Mouse (Mus musculus) megakaryocyte-erythroid progenitor cell, adult 5-6 weeks (primary cell): ENCODE measurements around the gene Cd79a. TPM values are rescaled to one million over a fixed set of nuclear protein-coding genes. Genes with fewer than 3 reads are reported as not detected.
A peak's percentile ranks its signal among the peaks of the same experiment; 100 is the strongest.

Experiments
- ATAC-seq: replicated peaks from 2 replicates; pipeline ENCODE4 v1.8.0; 2016; ENCODE audit warnings: mild to moderate bottlenecking, inconsistent platforms; ENCODE audit not compliant: severe bottlenecking, poor library complexity, low FRiP score, low TSS enrichment
- total RNA-seq, 2 experiments: library from RNA; stranded (forward) in 1 of 2; stranded (reverse) in 1 of 2; fragments of 200-1000, 215-1000 nt in 1 of 2; fragments of >200 nt in 1 of 2; fragmentation: Nextera tagmentation in 1 of 2; gene quantifications; 2 replicates each; pipeline ENCODE4 v1.2.3; 2014 to 2017

Gene Cd79a
- total RNA-seq (2014; fragmentation: Nextera tagmentation) (1.5 and 29.5 TPM in 2 replicates), total RNA-seq (2017) (4.4 TPM in 1 of 2 replicates, not detected in the other)

DNA sequence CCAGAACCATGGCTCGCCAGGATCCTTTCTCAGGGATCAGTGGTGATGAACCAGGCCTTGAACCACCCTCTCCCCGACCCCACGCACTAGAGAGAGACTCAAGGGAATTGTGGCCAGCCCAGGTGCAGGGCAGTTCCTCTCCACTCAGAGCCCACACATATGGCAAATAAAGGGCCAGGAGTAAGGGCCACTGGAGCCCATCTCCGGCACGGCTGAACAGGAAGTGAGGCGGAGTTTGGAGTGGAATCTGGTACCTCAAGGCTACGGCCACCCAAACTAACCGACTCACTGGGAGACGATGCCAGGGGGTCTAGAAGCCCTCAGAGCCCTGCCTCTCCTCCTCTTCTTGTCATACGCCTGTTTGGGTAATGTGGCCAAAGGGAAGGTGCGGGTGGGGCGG lies at the start of gene Cd79a:
Cd79a (plus strand) TSS at position 158 of the 400 bp plus-strand sequence.
- no peak for ATAC-seq

DNA sequence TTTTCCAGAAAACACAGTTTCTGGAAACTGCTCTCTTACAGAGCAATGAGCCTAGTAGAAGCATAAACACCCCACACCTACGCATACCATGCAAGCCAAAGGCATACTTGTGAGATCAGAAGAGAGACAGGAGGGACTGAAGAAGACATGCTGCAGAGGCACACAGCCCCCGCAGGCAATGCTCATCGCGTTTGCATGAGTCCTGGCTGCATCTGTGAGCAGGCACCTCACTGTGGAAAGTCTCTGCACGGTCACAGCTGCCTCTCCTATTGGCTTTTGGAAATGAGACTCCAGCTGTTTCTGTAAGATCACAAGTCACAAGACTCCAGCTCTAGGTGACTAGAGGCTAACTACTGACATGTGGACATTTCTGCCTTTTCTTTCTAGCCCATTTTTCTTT lies 47.0 kb upstream of the Cd79a start:
- ATAC-seq: no peak

DNA sequence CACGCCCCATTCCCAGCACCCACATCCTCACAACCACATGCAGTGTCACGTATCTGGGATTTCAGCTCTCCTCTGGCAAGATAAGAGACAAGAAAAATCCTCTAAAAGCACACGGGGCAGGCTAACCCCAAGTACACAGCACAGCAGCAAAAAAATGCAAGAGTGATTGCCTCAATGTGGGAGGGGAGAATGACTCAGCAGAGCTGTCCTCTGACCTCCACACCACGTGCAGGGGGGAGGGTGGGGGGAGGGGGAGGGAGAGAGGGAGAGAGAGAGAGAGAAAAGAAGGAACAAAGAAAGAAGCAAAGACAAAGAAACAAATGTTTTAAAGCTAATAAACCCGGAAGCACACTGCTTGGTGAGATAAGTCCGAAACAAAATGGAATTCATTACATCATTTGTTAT lies 46.3 kb upstream of the Cd79a start:
- ATAC-seq: peak; percentile 62

DNA sequence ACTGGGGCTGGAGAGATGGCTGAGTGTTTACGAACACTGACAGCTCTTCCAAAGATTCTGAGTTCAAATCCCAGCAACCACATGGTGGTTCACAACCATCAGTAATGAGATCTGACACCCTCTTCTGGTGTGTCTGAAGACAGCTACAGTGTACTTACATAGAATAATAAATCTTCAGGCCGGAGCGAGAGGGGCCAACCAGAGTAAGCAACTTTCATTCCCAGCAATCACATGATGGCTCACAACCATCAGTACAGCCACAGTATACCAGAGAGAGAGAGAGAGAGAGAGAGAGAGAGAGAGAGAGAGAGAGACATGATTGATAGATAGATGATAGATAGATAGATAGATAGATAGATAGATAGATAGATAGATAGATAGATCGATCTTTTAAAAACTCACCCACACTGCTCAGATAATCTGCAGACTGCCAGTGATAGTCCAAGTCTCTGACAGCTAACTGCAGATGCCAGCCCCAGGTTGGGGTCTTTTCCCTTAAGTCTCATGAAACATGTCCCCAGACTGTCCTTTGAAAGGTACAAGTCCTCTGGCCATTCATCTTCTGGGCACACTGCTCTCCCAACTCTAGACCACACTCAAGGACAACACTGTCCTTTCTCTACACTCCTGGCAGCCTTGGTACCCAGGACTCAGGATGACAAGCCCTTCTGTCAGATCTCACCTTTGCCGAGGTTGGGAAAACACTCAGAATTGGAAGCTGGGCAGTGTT lies 45.4 kb upstream of the Cd79a start:
- no peak for ATAC-seq

DNA sequence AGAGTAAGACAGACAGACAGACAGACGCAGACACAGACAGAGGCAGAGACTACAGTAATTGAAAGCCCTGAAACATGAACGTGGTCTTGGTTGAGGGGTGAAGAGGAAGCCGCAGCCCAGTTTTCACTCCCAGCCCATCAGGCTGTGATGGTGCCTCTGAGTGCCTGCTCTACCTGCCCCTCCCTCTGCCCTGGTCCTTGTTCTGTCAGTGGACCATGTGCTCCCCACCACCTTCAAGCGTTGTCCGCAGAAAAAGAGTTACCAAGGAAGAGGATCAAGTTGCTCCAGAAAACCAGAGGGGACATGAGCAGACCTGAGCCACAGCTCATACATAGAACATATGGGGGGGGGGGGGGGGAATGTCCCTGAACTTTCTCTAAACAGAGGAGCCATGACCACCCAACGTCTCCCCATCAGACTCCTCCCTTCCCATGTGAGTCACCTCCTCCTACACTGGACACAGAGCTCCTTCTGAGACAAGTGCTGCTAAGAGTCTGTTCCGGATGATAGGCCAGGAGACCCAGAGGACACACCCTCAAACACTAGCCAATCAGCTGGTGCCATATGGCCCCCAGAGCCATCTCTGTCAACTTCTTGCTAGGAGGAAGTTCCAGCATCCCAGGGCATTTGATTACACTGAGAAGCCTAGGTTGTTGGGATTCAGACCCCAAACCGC lies 44.5 kb upstream of the Cd79a start:
- peak; percentile 90 for ATAC-seq

DNA sequence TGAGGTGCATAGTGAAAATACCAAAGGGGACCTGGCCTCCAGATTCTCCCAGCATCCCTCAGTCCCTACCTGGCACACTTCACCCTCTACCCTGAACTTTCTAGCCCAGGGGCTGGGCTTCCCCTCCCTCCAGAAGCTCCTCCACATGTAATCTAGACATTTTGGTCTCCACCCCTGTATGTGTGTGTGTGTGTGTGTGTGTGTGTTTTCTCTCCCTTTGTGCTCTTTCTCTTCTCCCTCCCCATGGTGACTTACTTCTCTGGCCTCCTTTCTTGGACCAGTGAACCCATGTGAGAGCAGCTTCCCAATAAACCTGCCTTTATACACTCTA lies 44.0 kb upstream of the Cd79a start:
- no peak for ATAC-seq

DNA sequence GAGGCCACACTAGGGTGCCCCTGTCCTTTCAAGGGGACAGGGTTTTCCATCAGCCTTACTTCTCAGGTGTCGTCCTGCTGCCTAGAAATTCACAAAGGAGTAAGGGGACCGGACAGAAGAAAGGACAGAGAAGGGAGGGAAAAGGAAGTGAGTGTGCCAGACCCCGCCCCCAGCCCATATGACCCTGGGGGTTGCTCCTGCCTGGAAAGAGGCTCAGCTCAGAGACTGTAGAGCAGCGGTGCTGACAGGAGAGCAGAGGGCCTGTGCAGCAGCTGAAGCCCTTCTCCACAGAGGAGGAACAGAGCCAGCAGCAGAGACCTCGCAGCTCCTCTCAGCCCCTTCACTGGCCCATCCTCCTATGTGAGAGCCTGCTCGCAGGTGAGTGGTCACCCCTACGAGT lies 43.5 kb upstream of the Cd79a start:
- ATAC-seq: no peak

DNA sequence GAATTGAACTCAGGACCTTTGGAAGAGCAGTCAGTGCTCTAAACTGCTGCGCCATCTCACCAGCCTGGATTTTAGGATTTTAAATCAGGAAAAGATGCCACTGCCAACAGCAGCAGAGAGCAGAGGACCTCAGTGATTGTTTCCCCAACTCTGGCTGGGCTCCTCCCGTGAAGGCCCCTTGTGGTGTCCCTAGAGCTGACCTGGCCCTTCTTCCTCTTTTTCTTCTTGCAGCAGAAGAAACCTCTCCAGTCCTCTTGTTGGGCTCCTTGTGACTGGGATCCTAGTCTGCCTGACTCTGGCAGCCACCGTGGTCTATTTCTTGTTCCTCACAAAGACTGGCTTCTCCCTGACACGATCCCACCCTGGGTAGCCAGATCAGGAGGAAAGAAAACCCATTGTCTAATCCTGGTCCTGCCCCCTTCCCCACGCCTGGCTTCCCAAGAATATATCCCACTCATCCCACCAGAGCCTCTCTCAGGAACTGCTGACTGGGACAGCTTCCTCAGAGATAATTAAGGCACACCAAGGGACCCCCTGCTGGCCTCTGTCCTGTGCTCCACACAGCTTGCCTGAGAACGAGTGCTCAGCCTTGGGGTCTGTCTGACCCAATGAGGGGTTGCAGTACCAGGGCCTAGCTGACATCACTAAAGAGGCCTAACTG lies 40.6 kb upstream of the Cd79a start:
- ATAC-seq: no peak

DNA sequence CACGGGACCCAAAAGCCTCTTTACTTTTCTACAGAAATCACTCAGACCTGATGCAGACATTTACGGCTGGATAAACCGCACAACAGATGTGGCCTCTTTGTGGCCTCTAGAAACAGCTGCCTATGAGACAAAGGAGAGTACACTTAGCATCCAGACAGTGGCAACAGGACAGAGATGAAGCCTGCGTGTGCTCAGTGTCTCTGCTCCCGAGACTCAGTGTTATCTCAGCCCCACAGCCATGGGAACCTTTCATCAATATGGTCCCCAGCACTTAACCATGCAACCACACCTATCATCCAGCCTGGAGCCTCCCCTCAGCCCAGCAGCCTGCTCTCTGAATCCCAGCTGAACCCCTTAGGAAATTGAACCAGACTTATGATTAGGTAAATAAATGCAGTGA lies 37.9 kb upstream of the Cd79a start:
- ATAC-seq: no peak

DNA sequence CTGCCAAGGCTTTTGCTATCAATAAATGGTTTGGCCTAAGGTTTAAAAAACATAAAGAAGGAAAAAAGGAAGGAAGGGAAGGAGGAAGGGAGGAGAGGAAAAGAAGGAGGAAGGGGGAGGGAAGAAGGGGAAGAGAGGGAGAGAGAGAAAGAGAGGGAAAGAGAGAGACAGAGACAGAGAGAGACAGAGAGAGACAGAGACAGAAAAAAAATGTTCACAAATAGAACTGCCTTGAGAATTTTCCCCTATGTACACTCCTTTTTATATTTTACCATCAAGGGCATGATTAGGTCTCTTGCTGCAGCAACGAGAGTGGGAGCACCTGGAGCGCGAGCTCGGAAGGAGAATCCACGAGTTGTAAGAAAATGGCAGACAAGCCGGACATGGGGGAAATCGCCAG lies 35.3 kb upstream of the Cd79a start, which contains the start of gene Gm9844:
Gm9844 (plus strand) TSS at position 301 of the 400 bp plus-strand sequence.
- no peak for ATAC-seq

DNA sequence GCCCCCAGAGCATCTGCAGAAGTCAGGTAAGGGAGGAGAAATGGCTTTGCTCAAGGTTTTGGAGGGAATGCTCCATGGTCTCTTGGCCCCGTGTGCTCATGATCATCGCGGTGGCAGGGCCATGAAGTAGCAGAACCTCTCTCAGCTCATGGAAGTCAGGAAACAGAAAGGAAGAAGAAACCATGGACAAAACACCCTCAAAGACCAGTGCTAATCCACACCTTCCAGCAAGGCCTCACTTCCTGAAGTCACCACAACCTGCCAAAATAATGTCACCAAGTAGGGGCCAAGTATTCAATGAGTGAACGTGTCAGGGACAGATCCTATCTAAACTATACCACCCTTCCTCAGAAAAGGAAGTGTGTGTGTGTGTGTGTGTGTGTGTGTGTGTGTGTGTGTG lies 34.3 kb upstream of the Cd79a start:
- ATAC-seq: no peak

DNA sequence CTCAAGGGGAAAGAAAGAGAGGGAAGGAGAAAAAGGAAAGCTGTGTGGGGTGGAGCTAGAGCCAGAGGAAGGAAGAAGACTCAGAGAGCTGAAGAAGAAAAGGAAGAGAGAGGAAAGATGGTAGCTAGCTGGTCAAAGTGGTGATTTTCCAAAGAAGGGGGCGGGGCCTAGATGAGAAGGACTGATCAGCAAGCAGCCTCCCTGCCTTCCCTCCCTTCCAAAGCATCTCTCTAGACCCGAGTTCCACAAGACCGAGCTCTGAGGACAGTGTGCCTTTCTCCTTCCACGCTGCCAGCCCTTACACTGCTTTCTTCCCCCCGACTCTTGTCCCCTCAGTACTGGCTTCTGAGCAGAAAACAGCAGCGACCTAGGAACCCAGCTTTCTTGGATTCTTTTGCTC lies 33.0 kb upstream of the Cd79a start:
- ATAC-seq: no peak

DNA sequence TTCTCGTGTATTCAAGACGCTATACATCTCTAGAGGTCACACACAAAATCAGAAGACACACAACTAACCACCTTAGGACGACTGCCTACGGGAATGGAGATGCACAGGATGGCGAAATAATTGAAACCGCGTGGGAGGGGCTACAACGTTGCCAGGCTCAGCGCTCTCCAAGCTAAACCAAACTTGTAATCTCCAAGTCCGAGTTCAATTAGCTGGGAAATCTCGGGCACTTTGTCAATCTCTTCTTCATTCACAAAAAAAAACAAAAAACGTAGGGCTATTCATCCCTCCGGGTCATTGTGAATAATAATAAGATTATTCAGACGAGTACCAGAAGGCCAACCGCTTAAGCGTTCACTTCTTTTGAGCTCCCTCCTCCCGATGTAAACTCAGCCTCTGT lies 28.1 kb upstream of the Cd79a start:
- no peak for ATAC-seq

DNA sequence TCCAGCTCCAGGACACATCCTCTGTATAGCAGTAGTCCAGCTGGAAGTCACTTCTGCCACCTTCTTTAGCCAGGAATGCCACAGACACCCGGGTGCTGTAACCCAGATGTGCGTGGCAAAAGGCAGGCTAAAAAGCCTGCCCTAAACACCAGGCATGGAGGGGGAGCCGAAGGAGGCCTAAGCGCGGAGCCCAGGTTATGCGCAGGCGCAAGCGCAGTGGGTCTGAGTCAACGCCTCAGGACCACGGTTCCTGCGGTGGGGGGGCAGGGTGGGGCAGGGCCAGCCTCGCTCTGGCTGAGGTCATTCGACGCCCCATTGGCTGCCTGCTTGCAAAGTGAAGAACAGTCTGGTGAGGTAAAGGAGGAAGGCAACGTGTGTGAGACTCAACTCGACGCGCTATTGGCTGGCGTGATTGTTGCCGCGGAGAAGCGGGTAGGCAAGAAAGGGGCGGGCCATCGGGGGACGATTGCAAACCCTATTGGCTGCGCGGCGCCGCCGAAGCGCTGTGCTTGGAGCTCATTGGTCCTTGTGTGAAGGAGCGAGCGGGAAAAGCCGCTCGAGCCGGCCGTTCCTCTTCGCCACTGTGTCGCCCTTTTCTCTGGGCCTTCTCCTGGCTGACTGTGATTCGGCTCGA lies 27.5 kb upstream of the Cd79a start, which contains the start of the genes Lypd4 and Dmrtc2:
Lypd4 (minus strand) TSS at position 410 of the 634 bp plus-strand sequence.
Dmrtc2 (plus strand) TSS at position 526 of the 634 bp plus-strand sequence.
- no peak for ATAC-seq

DNA sequence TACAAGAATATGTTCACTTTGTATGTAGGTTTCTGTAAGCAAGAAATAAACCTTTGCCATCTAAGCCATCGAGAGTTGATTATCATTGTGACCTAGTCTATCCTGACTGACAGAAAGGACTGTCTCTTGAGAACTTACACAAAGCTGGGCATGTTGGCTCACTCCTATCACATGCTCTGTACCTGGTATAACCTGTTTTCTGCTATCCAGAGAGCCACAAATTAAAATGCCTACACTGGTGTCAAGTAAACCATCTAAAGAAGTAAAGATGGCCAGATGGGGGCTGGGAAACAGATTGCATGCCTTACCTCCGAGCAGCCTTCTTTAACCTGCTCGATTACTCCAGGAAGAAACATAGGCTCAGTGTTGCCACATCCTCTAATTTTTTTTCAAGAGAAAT lies 19.6 kb upstream of the Cd79a start:
- ATAC-seq: no peak

DNA sequence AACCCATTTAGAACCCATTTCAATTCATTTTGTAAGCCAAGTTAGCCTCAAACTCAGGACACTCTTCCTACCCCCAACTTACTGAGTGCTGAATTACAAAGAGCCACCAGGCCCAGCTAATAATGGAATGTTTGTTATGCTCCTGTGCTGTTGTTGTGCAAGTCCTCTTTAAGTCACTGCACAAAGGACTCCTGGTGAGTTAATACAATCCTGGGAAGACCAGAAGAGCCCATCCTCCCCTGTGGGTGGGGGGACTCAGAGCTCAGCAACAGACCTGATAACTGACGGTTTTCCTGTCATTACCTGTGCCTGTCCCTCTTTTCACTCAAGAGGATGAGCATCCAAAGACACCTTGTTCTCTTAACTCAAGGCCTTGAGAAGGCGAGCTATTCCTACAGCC lies 17.6 kb upstream of the Cd79a start:
- no peak for ATAC-seq

DNA sequence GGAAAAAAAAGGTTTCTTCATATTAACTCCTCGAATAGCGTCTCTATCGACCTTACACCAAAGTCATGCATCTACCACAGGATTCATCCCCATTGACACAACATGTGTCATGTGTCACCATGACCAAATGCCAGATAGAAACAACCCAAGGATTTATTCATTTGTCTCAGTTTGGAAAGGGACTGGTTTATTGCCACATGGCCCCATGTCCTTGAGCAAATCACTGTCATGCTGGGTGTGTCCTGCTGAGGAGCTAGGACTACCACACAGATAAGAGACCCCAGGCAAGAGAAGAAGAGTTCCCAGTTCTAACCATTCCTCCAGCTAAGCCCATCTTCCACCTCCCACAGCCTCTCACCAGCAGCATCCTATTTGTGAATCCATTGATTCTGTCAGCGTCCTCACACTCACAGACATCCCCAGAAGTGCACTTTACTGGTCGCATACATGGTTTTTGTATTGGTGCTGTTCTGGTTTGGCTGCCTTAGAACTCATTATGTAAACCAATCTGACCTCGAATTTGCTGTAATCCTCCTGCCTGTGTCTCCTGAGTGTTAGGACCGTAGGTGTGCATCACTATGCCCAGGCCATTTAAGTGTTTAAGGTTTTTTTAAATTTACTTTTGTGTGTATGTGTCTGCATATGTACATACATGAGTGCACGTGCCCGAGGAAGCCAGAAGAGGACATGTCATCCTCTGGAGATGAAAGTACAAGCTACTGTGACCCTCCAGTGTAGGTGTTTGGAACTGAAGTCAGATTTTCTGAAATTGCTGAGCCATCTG lies 14.6 kb upstream of the Cd79a start:
- ATAC-seq: no peak

DNA sequence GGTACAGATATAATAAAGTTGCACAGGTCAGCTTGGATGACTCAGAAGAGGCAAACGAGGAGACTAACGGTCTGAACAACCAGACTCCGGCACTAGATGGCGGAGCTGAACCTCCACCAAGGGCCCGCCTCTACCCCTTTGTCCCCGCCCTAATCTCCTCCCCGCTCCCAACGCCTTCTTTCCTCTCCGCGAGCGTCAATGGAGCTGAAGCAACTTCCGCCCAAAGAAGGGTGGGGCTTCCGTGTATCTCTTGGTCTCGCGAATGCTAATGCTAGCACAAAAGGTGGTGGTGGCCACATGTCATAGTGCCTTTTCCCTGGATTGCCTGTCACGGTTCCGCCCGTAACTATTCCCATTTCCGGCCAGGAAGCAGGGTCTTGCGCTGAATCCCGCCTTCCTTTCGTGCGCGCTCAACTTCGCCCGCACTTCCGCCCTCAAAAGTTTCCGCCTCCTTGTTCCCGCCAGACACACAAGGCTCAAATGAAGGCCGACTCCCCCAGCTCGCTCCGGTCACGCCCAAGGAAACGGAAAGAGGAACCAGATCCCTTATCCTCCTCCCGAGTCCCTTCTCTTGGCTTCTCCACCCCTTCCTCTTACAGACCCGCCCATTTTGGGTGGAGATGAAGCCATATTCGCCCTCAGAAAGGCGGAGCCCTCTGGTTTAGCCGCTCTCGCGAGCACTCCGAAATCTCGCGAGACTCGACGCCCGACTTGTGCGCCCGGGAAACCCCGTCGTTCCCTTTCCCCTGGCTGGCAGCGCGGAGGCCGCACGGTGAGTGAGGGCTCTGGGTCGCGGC lies 13.1 kb upstream of the Cd79a start, which contains the start of gene Rps19:
Rps19 (plus strand) TSS at position 476 of the 797 bp plus-strand sequence.
- ATAC-seq: peak; percentile 89
